Mouse (Mus musculus): ENCODE data around the gene Sec14l3. TPM values are rescaled to one million over a fixed set of nuclear protein-coding genes. Genes with fewer than 3 reads are reported as not detected.

Gene Sec14l3
- polyA plus RNA-seq, 1 experiment from 2014 or later = not detected

- 26% methylated on average over 12 of the region's 12 CpGs for whole genome bisulfite sequencing
- no peak for DNase-seq (ENCODE audit: low spot score)
Observed at GRCm38 (mm10) chr11:4031961-4032360, 32.7 kb upstream of the Sec14l3 start.

GRCm38 (mm10) chr11:4033471-4033870 is 31.2 kb upstream of the Sec14l3 start:
- DNase-seq (ENCODE audit: low spot score) (no peak), ATAC-seq (replicated peaks; ENCODE audit: insufficient number of reproducible peaks, low FRiP score, low TSS enrichment, low read depth) (no peak)
- 72% methylated on average over 7 of the region's 7 CpGs for WGBS
- H3K9me3 ChIP-seq (replicated peaks; ENCODE audit: control insufficient read depth, low read length) = no peaks in the 10 kb centered on the region
- no peak overlapping the region for H3K27ac ChIP-seq (replicated peaks; ENCODE audit: low read depth, low read length)
- H3K27me3 ChIP-seq (ENCODE audit: control insufficient read depth, insufficient read depth, low read length) = no peaks in the 10 kb centered on the region
- H3K4me2 ChIP-seq (ENCODE audit: low read depth, low read length) = no peak overlapping the region
- no peaks in the 10 kb centered on the region for H3K4me1 ChIP-seq (ENCODE audit: control insufficient read depth, insufficient read depth, low read length)
- H3K36me3 ChIP-seq (replicated peaks; ENCODE audit: control insufficient read depth, insufficient read depth, low read depth, low read length) = no peaks in the 10 kb centered on the region
- H3K4me3 ChIP-seq (ENCODE audit: low read depth, low read length) = no peak overlapping the region
- no peak overlapping the region for H3K9ac ChIP-seq (replicated peaks; ENCODE audit: low read length)

More at GRCm38 (mm10) chr11:4031961-4032360, 32.7 kb upstream of the Sec14l3 start:
- Histone ChIP-seq H3K4me1 (ENCODE audit: control insufficient read depth, insufficient read depth, low read length) (no peaks in the 10 kb centered on the region), H3K27ac (replicated peaks; ENCODE audit: low read depth, low read length) (no peak overlapping the region), H3K9ac (replicated peaks; ENCODE audit: low read length) (no peak overlapping the region), H3K36me3 (replicated peaks; ENCODE audit: control insufficient read depth, insufficient read depth, low read depth, low read length) (no peaks in the 10 kb centered on the region), H3K4me2 (ENCODE audit: low read depth, low read length) (no peak overlapping the region), H3K9me3 (replicated peaks; ENCODE audit: control insufficient read depth, low read length) (no peaks in the 10 kb centered on the region), H3K27me3 (ENCODE audit: control insufficient read depth, insufficient read depth, low read length) (no peaks in the 10 kb centered on the region), H3K4me3 (ENCODE audit: low read depth, low read length) (no peak overlapping the region)
- ATAC-seq (replicated peaks; ENCODE audit: insufficient number of reproducible peaks, low FRiP score, low TSS enrichment, low read depth) = no peak

GRCm38 (mm10) chr11:4034169-4034568 is 30.5 kb upstream of the Sec14l3 start:
- no peak overlapping the region for H3K4me2 ChIP-seq (ENCODE audit: low read depth, low read length)
- 79% methylated on average over 4 of the region's 4 CpGs for WGBS
- no peaks in the 10 kb centered on the region for H3K36me3 ChIP-seq (replicated peaks; ENCODE audit: control insufficient read depth, insufficient read depth, low read depth, low read length)
- DNase-seq (ENCODE audit: low spot score) (no peak), ATAC-seq (replicated peaks; ENCODE audit: insufficient number of reproducible peaks, low FRiP score, low TSS enrichment, low read depth) (no peak)
- no peaks in the 10 kb centered on the region for H3K9me3 ChIP-seq (replicated peaks; ENCODE audit: control insufficient read depth, low read length)
- H3K27me3 ChIP-seq (ENCODE audit: control insufficient read depth, insufficient read depth, low read length) = no peaks in the 10 kb centered on the region
- H3K4me3 ChIP-seq (ENCODE audit: low read depth, low read length) = no peak overlapping the region
- no peak overlapping the region for H3K9ac ChIP-seq (replicated peaks; ENCODE audit: low read length)
- no peaks in the 10 kb centered on the region for H3K4me1 ChIP-seq (ENCODE audit: control insufficient read depth, insufficient read depth, low read length)
- H3K27ac ChIP-seq (replicated peaks; ENCODE audit: low read depth, low read length) = no peak overlapping the region

GRCm38 (mm10) chr11:4035116-4035892 is 29.3 kb upstream of the Sec14l3 start:
- Histone ChIP-seq H3K36me3 (replicated peaks; ENCODE audit: control insufficient read depth, insufficient read depth, low read depth, low read length) (no peaks in the 10 kb centered on the region), H3K9ac (replicated peaks; ENCODE audit: low read length) (no peak overlapping the region), H3K9me3 (replicated peaks; ENCODE audit: control insufficient read depth, low read length) (no peaks in the 10 kb centered on the region), H3K4me3 (ENCODE audit: low read depth, low read length) (no peak overlapping the region), H3K4me1 (ENCODE audit: control insufficient read depth, insufficient read depth, low read length) (no peaks in the 10 kb centered on the region), H3K4me2 (ENCODE audit: low read depth, low read length) (no peak overlapping the region), H3K27ac (replicated peaks; ENCODE audit: low read depth, low read length) (no peak overlapping the region), H3K27me3 (ENCODE audit: control insufficient read depth, insufficient read depth, low read length) (no peaks in the 10 kb centered on the region)
- ATAC-seq (replicated peaks; ENCODE audit: insufficient number of reproducible peaks, low FRiP score, low TSS enrichment, low read depth) (no peak), DNase-seq (ENCODE audit: low spot score) (no peak)
- WGBS = 65% methylated on average over 18 of the region's 18 CpGs

- Histone ChIP-seq H3K4me1 (ENCODE audit: control insufficient read depth, insufficient read depth, low read length) (no peaks in the 10 kb centered on the region), H3K27me3 (ENCODE audit: control insufficient read depth, insufficient read depth, low read length) (no peaks in the 10 kb centered on the region), H3K4me2 (ENCODE audit: low read depth, low read length) (no peak overlapping the region), H3K36me3 (replicated peaks; ENCODE audit: control insufficient read depth, insufficient read depth, low read depth, low read length) (no peaks in the 10 kb centered on the region), H3K27ac (replicated peaks; ENCODE audit: low read depth, low read length) (no peak overlapping the region), H3K9me3 (replicated peaks; ENCODE audit: control insufficient read depth, low read length) (no peaks in the 10 kb centered on the region), H3K4me3 (ENCODE audit: low read depth, low read length) (no peak overlapping the region), H3K9ac (replicated peaks; ENCODE audit: low read length) (no peak overlapping the region)
- DNase-seq (ENCODE audit: low spot score) (no peak), ATAC-seq (replicated peaks; ENCODE audit: insufficient number of reproducible peaks, low FRiP score, low TSS enrichment, low read depth) (no peak)
- whole genome bisulfite sequencing = 85% methylated on average over 6 of the region's 6 CpGs
Observed at GRCm38 (mm10) chr11:4035916-4036315, 28.7 kb upstream of the Sec14l3 start.

- WGBS = 63% methylated on average over 9 of the region's 9 CpGs
- no peak overlapping the region for H3K4me3 ChIP-seq (ENCODE audit: low read depth, low read length)
- ATAC-seq (replicated peaks; ENCODE audit: insufficient number of reproducible peaks, low FRiP score, low TSS enrichment, low read depth) = no peak
- no peak for DNase-seq (ENCODE audit: low spot score)
- no peaks in the 10 kb centered on the region for H3K36me3 ChIP-seq (replicated peaks; ENCODE audit: control insufficient read depth, insufficient read depth, low read depth, low read length)
- no peak overlapping the region for H3K9ac ChIP-seq (replicated peaks; ENCODE audit: low read length)
- H3K27me3 ChIP-seq (ENCODE audit: control insufficient read depth, insufficient read depth, low read length) = no peaks in the 10 kb centered on the region
- no peak overlapping the region for H3K27ac ChIP-seq (replicated peaks; ENCODE audit: low read depth, low read length)
- no peaks in the 10 kb centered on the region for H3K9me3 ChIP-seq (replicated peaks; ENCODE audit: control insufficient read depth, low read length)
- H3K4me1 ChIP-seq (ENCODE audit: control insufficient read depth, insufficient read depth, low read length) = no peaks in the 10 kb centered on the region
- no peak overlapping the region for H3K4me2 ChIP-seq (ENCODE audit: low read depth, low read length)
Observed at GRCm38 (mm10) chr11:4036365-4037084, 28.1 kb upstream of the Sec14l3 start.

GRCm38 (mm10) chr11:4039951-4040350 is 24.7 kb upstream of the Sec14l3 start:
- H3K4me3 ChIP-seq (ENCODE audit: low read depth, low read length) = no peak overlapping the region

GRCm38 (mm10) chr11:4041123-4041625 is 23.5 kb upstream of the Sec14l3 start:
- 70% methylated on average over 6 of the region's 6 CpGs for WGBS

More at GRCm38 (mm10) chr11:4039951-4040350, 24.7 kb upstream of the Sec14l3 start:
- Histone ChIP-seq H3K4me2 (ENCODE audit: low read depth, low read length) (no peak overlapping the region), H3K9me3 (replicated peaks; ENCODE audit: control insufficient read depth, low read length) (no peaks in the 10 kb centered on the region), H3K36me3 (replicated peaks; ENCODE audit: control insufficient read depth, insufficient read depth, low read depth, low read length) (no peaks in the 10 kb centered on the region), H3K9ac (replicated peaks; ENCODE audit: low read length) (no peak overlapping the region), H3K27ac (replicated peaks; ENCODE audit: low read depth, low read length) (no peak overlapping the region), H3K27me3 (ENCODE audit: control insufficient read depth, insufficient read depth, low read length) (no peaks in the 10 kb centered on the region), H3K4me1 (ENCODE audit: control insufficient read depth, insufficient read depth, low read length) (no peaks in the 10 kb centered on the region)
- 93% methylated on average over 4 of the region's 4 CpGs for WGBS
- no peak for ATAC-seq (replicated peaks; ENCODE audit: insufficient number of reproducible peaks, low FRiP score, low TSS enrichment, low read depth)
- no peak for DNase-seq (ENCODE audit: low spot score)

More at GRCm38 (mm10) chr11:4041123-4041625, 23.5 kb upstream of the Sec14l3 start:
- no peak overlapping the region for H3K27ac ChIP-seq (replicated peaks; ENCODE audit: low read depth, low read length)
- no peak overlapping the region for H3K4me3 ChIP-seq (ENCODE audit: low read depth, low read length)
- DNase-seq (ENCODE audit: low spot score) (no peak), ATAC-seq (replicated peaks; ENCODE audit: insufficient number of reproducible peaks, low FRiP score, low TSS enrichment, low read depth) (no peak)
- H3K9me3 ChIP-seq (replicated peaks; ENCODE audit: control insufficient read depth, low read length) = no peaks in the 10 kb centered on the region
- no peaks in the 10 kb centered on the region for H3K36me3 ChIP-seq (replicated peaks; ENCODE audit: control insufficient read depth, insufficient read depth, low read depth, low read length)
- H3K4me1 ChIP-seq (ENCODE audit: control insufficient read depth, insufficient read depth, low read length) = no peaks in the 10 kb centered on the region
- no peaks in the 10 kb centered on the region for H3K27me3 ChIP-seq (ENCODE audit: control insufficient read depth, insufficient read depth, low read length)
- no peak overlapping the region for H3K9ac ChIP-seq (replicated peaks; ENCODE audit: low read length)
- H3K4me2 ChIP-seq (ENCODE audit: low read depth, low read length) = no peak overlapping the region

Measured in embryonic facial prominence, embryonic 11.5 days (tissue).